Mouse (Mus musculus) ES-E14 (cell line): ENCODE results near the gene BC048403.

Source experiments
- CHD2 ChIP-seq: IDR thresholded peaks from 2 replicates; pipeline ENCODE4 v1.6.1; 2014; ENCODE audit warnings: mild to moderate bottlenecking, low read depth, low read length, inconsistent platforms
- HCFC1 ChIP-seq: IDR thresholded peaks from 2 replicates; pipeline ENCODE4 v1.6.1; 2012; ENCODE audit warnings: low read length, inconsistent platforms, borderline replicate concordance; ENCODE audit not compliant: insufficient read depth

DNA sequence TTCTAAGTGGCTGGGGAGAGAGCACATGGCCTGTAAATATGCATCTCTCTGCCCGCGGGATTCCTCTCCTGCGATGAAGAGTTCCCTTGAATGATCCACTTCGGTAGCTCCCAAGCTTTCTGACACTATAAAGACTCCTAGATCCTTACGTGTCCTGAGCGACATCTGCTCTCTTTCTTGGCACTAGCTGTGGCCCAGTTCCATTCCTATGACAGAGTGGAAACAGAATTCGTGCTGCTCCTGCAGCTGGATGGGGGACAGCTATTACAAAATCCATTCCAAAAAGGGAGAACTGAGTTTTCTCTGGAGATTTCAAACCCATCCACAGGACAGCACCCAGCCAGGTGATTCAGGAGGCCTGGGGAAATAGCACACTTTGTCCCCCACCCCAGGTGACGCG lies 22.4 kb downstream of the BC048403 start:
- TF ChIP-seq CHD2 (no peak), HCFC1 (no peak)
